Mouse (Mus musculus): Measurements from ENCODE around the gene Mfsd4a. TPM values are rescaled to one million over a fixed set of nuclear protein-coding genes. Genes with fewer than 3 reads are reported as not detected.

Mfsd4a gene
- polyA plus RNA-seq, 1 experiment: not detected

DNA sequence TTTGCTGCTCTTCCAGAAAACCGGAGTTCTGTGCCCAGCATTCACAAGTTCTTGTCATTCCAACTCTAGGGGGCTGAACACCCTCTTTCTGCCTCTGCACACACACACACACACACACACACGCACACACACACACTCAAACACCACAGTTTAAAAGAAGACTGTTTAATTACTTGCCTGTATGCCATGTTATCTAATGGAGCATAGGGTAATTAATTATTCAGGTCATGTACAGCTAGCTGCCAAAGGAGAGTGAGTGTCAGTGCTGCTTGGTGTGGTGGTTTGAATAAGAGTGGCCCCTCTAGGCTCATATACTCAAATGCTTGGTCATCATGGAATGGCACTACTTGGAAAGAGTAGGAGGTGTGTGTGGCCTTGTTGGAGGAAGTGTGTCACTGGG, 84.1 kb downstream of the Mfsd4a start:
- H3K9ac ChIP-seq (ENCODE audit: low read depth, poor library complexity, severe bottlenecking): no peak overlapping the region
- H3K27me3 ChIP-seq (ENCODE audit: control insufficient read depth, insufficient read depth, low read length, poor library complexity, severe bottlenecking): no peaks in the 10 kb centered on the region
- TF ChIP-seq CTCF (IDR thresholded peaks at IDR 0.05; ENCODE audit: low read depth, low read length): no peak
- TF ChIP-seq POLR2A (IDR thresholded peaks at IDR 0.05; ENCODE audit: insufficient read depth, low read length): no peak
- no peak for TF ChIP-seq EP300 (IDR thresholded peaks at IDR 0.05; ENCODE audit: insufficient read depth, low read depth, low read length)
- H3K4me3 ChIP-seq (ENCODE audit: low read depth, low read length): no peak overlapping the region
- no peaks in the 10 kb centered on the region for H3K4me1 ChIP-seq (ENCODE audit: control insufficient read depth, insufficient read depth, low read length)
- H3K27ac ChIP-seq (ENCODE audit: insufficient read depth, low read length): no peak overlapping the region
- no peaks in the 10 kb centered on the region for H3K36me3 ChIP-seq (ENCODE audit: control insufficient read depth, insufficient read depth, low read length, poor library complexity, severe bottlenecking)
- no peaks in the 10 kb centered on the region for H3K9me3 ChIP-seq (replicated peaks; ENCODE audit: control insufficient read depth, insufficient read depth, low read length, poor library complexity, severe bottlenecking)

DNA sequence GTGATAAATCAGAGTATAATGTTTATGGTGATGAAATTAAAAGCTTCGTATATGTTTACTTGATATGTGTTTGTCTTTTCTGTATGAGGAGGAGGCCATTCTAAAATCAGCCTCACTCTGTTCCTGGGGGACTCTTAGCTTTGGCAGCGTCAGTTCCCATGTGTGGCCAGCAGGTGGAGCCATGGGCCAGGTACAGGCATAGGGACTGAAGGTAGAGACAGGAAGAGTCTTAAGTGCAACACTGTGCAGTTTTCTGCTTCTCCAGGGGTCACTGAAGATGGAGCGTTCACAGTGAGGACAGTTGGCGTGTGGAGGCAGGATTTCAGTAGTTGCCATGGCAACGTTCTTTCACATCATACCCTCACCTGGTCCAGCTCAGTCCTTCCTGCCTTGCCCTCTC, 85.0 kb downstream of the Mfsd4a start:
- H3K4me1 ChIP-seq (ENCODE audit: control insufficient read depth, insufficient read depth, low read length): no peaks in the 10 kb centered on the region
- H3K27ac ChIP-seq (ENCODE audit: insufficient read depth, low read length): no peak overlapping the region
- H3K4me3 ChIP-seq (ENCODE audit: low read depth, low read length): no peak overlapping the region
- no peak for TF ChIP-seq EP300 (IDR thresholded peaks at IDR 0.05; ENCODE audit: insufficient read depth, low read depth, low read length)
- peak; percentile 99 for TF ChIP-seq CTCF (IDR thresholded peaks at IDR 0.05; ENCODE audit: low read depth, low read length)
- TF ChIP-seq POLR2A (IDR thresholded peaks at IDR 0.05; ENCODE audit: insufficient read depth, low read length): no peak
- no peaks in the 10 kb centered on the region for H3K27me3 ChIP-seq (ENCODE audit: control insufficient read depth, insufficient read depth, low read length, poor library complexity, severe bottlenecking)
- H3K36me3 ChIP-seq (ENCODE audit: control insufficient read depth, insufficient read depth, low read length, poor library complexity, severe bottlenecking): no peaks in the 10 kb centered on the region
- no peaks in the 10 kb centered on the region for H3K9me3 ChIP-seq (replicated peaks; ENCODE audit: control insufficient read depth, insufficient read depth, low read length, poor library complexity, severe bottlenecking)
- H3K9ac ChIP-seq (ENCODE audit: low read depth, poor library complexity, severe bottlenecking): no peak overlapping the region

DNA sequence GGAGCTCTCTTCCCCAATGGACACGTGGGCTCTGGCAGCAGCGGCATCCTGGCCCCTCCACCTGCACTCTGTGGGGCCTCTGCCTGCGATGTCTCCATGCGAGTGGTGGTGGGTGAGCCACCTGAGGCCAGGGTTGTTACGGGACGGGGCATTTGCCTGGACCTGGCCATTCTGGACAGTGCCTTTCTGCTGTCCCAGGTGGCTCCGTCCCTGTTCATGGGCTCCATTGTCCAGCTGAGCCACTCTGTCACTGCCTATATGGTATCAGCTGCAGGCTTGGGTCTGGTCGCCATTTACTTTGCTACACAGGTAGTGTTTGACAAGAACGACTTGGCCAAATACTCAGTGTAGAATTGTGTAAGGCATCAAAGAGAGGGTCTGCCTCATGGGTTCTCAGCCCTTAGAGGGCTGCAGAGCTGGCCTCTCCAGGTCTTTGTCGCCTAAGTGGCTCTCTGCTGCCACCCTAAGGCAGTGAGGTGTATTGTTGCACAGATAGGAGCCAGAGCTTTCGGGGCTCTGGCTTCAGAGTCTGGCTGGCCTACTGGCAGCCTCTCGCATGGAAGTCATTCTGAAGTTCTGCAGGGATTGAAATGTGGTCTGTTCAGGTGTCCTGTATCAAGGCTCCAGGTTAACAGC, 86.4 kb downstream of the Mfsd4a start:
- Histone ChIP-seq H3K36me3 (ENCODE audit: control insufficient read depth, insufficient read depth, low read length, poor library complexity, severe bottlenecking) (no peaks in the 10 kb centered on the region), H3K4me3 (ENCODE audit: low read depth, low read length) (no peak overlapping the region), H3K4me1 (ENCODE audit: control insufficient read depth, insufficient read depth, low read length) (no peaks in the 10 kb centered on the region), H3K27me3 (ENCODE audit: control insufficient read depth, insufficient read depth, low read length, poor library complexity, severe bottlenecking) (no peaks in the 10 kb centered on the region), H3K9me3 (replicated peaks; ENCODE audit: control insufficient read depth, insufficient read depth, low read length, poor library complexity, severe bottlenecking) (no peaks in the 10 kb centered on the region), H3K9ac (ENCODE audit: low read depth, poor library complexity, severe bottlenecking) (no peak overlapping the region), H3K27ac (ENCODE audit: insufficient read depth, low read length) (no peak overlapping the region)
- TF ChIP-seq CTCF (IDR thresholded peaks at IDR 0.05; ENCODE audit: low read depth, low read length) (peak; percentile 87), EP300 (IDR thresholded peaks at IDR 0.05; ENCODE audit: insufficient read depth, low read depth, low read length) (no peak)

DNA sequence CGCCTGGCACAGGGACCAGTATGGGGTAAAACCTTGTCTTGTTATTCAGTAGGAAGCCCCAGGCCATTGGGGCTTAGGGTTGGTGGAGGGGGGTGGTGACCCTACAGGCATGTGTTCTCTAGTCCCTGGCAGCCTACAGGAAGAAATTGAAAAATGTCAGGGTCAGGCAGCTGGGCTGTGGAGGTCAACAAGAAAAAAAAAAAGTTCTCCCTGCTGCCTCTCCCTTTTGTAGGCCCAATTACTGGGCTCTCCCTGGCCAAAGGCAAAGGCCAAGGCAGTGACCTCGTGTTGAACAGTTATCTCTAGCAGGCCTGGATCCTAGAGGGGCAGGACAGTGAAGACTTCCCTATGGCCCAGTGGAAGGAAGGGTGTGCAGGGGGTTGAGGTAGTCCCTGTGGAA, 87.4 kb downstream of the Mfsd4a start:
- no peaks in the 10 kb centered on the region for H3K9me3 ChIP-seq (replicated peaks; ENCODE audit: control insufficient read depth, insufficient read depth, low read length, poor library complexity, severe bottlenecking)
- no peaks in the 10 kb centered on the region for H3K27me3 ChIP-seq (ENCODE audit: control insufficient read depth, insufficient read depth, low read length, poor library complexity, severe bottlenecking)
- H3K4me3 ChIP-seq (ENCODE audit: low read depth, low read length): no peak overlapping the region
- no peak overlapping the region for H3K27ac ChIP-seq (ENCODE audit: insufficient read depth, low read length)
- H3K9ac ChIP-seq (ENCODE audit: low read depth, poor library complexity, severe bottlenecking): no peak overlapping the region
- TF ChIP-seq CTCF (IDR thresholded peaks at IDR 0.05; ENCODE audit: low read depth, low read length) (no peak), EP300 (IDR thresholded peaks at IDR 0.05; ENCODE audit: insufficient read depth, low read depth, low read length) (no peak), POLR2A (IDR thresholded peaks at IDR 0.05; ENCODE audit: insufficient read depth, low read length) (no peak)
- no peaks in the 10 kb centered on the region for H3K4me1 ChIP-seq (ENCODE audit: control insufficient read depth, insufficient read depth, low read length)
- no peaks in the 10 kb centered on the region for H3K36me3 ChIP-seq (ENCODE audit: control insufficient read depth, insufficient read depth, low read length, poor library complexity, severe bottlenecking)

DNA sequence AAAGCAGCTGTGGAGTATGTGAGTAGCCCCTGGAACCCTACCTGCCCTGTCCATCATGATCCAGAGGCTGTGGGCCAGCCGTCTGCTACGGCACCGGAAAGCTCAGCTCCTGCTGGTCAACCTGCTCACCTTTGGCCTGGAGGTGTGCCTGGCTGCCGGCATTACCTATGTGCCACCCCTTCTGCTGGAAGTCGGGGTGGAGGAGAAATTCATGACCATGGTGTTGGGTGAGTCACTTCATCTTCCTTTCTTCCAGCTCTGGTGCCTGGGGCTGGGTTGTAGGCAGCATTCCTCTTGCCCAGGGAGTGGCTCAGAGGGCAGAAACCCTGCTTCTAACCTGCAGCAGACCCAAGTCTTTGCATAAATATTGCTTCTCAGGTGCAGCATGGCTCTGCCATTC, 91.0 kb downstream of the Mfsd4a start:
- Histone ChIP-seq H3K4me3 (ENCODE audit: low read depth, low read length) (no peak overlapping the region), H3K27me3 (ENCODE audit: control insufficient read depth, insufficient read depth, low read length, poor library complexity, severe bottlenecking) (no peaks in the 10 kb centered on the region), H3K27ac (ENCODE audit: insufficient read depth, low read length) (no peak overlapping the region), H3K4me1 (ENCODE audit: control insufficient read depth, insufficient read depth, low read length) (peaks cover under 1% of the 10 kb centered on the region), H3K9ac (ENCODE audit: low read depth, poor library complexity, severe bottlenecking) (no peak overlapping the region), H3K36me3 (ENCODE audit: control insufficient read depth, insufficient read depth, low read length, poor library complexity, severe bottlenecking) (no peaks in the 10 kb centered on the region), H3K9me3 (replicated peaks; ENCODE audit: control insufficient read depth, insufficient read depth, low read length, poor library complexity, severe bottlenecking) (no peaks in the 10 kb centered on the region)
- TF ChIP-seq POLR2A (IDR thresholded peaks at IDR 0.05; ENCODE audit: insufficient read depth, low read length) (no peak), CTCF (IDR thresholded peaks at IDR 0.05; ENCODE audit: low read depth, low read length) (no peak), EP300 (IDR thresholded peaks at IDR 0.05; ENCODE audit: insufficient read depth, low read depth, low read length) (no peak)

DNA sequence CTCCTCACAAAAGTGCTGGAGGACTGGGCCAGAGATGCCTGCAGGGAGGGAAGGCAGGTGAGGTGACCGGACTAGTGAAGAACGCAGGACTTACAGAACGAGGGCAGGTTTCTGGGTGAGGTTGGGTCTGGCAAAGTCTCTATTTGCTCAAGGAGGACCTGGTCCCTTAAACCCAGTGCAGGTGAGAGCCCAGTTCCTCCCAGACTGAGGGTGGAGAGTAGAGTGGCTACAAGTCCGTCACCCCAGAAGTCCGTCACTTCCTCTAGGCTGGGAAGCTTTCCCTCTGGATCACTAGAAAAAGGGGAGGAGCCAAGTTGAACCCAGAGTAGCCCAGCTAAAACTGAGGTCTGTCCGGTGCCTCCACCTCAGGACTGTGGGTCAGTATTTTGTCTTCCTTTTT, 93.9 kb downstream of the Mfsd4a start:
- H3K36me3 ChIP-seq (ENCODE audit: control insufficient read depth, insufficient read depth, low read length, poor library complexity, severe bottlenecking): no peaks in the 10 kb centered on the region
- H3K4me3 ChIP-seq (ENCODE audit: low read depth, low read length): no peak overlapping the region
- no peak overlapping the region for H3K27ac ChIP-seq (ENCODE audit: insufficient read depth, low read length)
- H3K4me1 ChIP-seq (ENCODE audit: control insufficient read depth, insufficient read depth, low read length): peaks cover 6% of the 10 kb centered on the region
- no peaks in the 10 kb centered on the region for H3K27me3 ChIP-seq (ENCODE audit: control insufficient read depth, insufficient read depth, low read length, poor library complexity, severe bottlenecking)
- TF ChIP-seq POLR2A (IDR thresholded peaks at IDR 0.05; ENCODE audit: insufficient read depth, low read length) (no peak), EP300 (IDR thresholded peaks at IDR 0.05; ENCODE audit: insufficient read depth, low read depth, low read length) (no peak), CTCF (IDR thresholded peaks at IDR 0.05; ENCODE audit: low read depth, low read length) (no peak)
- H3K9ac ChIP-seq (ENCODE audit: low read depth, poor library complexity, severe bottlenecking): no peak overlapping the region
- no peaks in the 10 kb centered on the region for H3K9me3 ChIP-seq (replicated peaks; ENCODE audit: control insufficient read depth, insufficient read depth, low read length, poor library complexity, severe bottlenecking)

Other genes starting within 250 kb of the Mfsd4a start
- gene Slc41a1, start 240.6 kb downstream of the Mfsd4a start, polyA plus RNA-seq (2011; ENCODE audit: insufficient read depth, insufficient read length, low read depth, missing spikeins): 14.4 and 16.3 TPM in 2 replicates
- 4.3 and 9.6 TPM in 2 replicates for gene Rab29, start 200.8 kb downstream of the Mfsd4a start, polyA plus RNA-seq (2011; ENCODE audit: insufficient read depth, insufficient read length, low read depth, missing spikeins)
- 298 and 328 TPM in 2 replicates for gene Nucks1, start 157.5 kb downstream of the Mfsd4a start, polyA plus RNA-seq (2011; ENCODE audit: insufficient read depth, insufficient read length, low read depth, missing spikeins)
- 3.3 and 3.9 TPM in 2 replicates for gene Slc45a3, start 105.1 kb downstream of the Mfsd4a start, polyA plus RNA-seq (2011; ENCODE audit: insufficient read depth, insufficient read length, low read depth, missing spikeins)
- 33.7 and 46.6 TPM in 2 replicates for gene Elk4, start 60.5 kb downstream of the Mfsd4a start, polyA plus RNA-seq (2011; ENCODE audit: insufficient read depth, insufficient read length, low read depth, missing spikeins)
- gene Cdk18, start 71.6 kb upstream of the Mfsd4a start, polyA plus RNA-seq (2011; ENCODE audit: insufficient read depth, insufficient read length, low read depth, missing spikeins): 24.6 and 32.8 TPM in 2 replicates
- gene Lemd1, start 123.4 kb upstream of the Mfsd4a start, polyA plus RNA-seq (2011; ENCODE audit: insufficient read depth, insufficient read length, low read depth, missing spikeins): 16.8 and 20.0 TPM in 2 replicates
- gene AC124108.1, start 123.4 kb upstream of the Mfsd4a start, polyA plus RNA-seq (2011; ENCODE audit: insufficient read depth, insufficient read length, low read depth, missing spikeins): 7.6 and 7.7 TPM in 2 replicates
- gene Gm10188, start 161.7 kb upstream of the Mfsd4a start, polyA plus RNA-seq (2011; ENCODE audit: insufficient read depth, insufficient read length, low read depth, missing spikeins): not detected in 2 replicates
- 0.60 and 0.72 TPM in 2 replicates for gene Klhdc8a, start 230.6 kb upstream of the Mfsd4a start, polyA plus RNA-seq (2011; ENCODE audit: insufficient read depth, insufficient read length, low read depth, missing spikeins)
- 20.0 and 21.7 TPM in 2 replicates for gene Nuak2, start 248.1 kb upstream of the Mfsd4a start, polyA plus RNA-seq (2011; ENCODE audit: insufficient read depth, insufficient read length, low read depth, missing spikeins)

Data from ES-Bruce4 (cell line).